ENCODE assay signal across 8 mouse cellular contexts in the genomic region with DNA sequence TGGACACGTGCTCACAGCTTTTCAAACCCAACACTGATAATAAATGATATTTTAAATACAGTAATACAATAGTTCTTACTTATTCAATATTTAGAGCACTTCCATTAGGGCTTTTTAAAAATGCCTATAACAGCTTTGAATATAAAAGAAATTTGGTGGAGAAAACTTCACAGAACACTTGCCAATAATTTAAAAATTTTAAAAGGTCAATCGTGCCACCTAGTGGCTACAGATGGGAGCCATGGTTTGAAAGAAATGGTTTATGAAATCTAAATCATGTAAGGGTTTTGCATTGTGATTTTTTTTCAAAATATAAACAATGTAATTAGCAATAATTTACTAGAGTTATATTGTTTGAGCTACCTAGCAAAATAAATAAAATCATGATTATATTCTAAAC.
DNase-seq lines count a peak whose midpoint lies in the region; ATAC-seq and TF ChIP-seq lines count a peak whose summit lies in the region.

No protein-coding gene starts in this region.

- H3K27me3 ChIP-seq in heart, embryonic 11.5 days (ENCODE audit: control insufficient read depth, insufficient read depth, low read length) = no peaks in the 10 kb centered on the region
- no peaks in the 10 kb centered on the region for H3K27me3 ChIP-seq in neural tube, embryonic 11.5 days (ENCODE audit: control insufficient read depth, insufficient read depth, low read length)
- H3K27me3 ChIP-seq in neural tube, embryonic 15.5 days (replicated peaks) = no peaks in the 10 kb centered on the region

- WGBS in heart, embryonic 11.5 days (ENCODE audit: insufficient replicate concordance) = 45% methylated on average over 2 of the region's 2 CpGs
- WGBS in neural tube, embryonic 11.5 days = 45% methylated on average over 2 of the region's 2 CpGs
- 48% methylated on average over 2 of the region's 2 CpGs for WGBS in neural tube, embryonic 15.5 days

- no peak overlapping the region for H3K27ac ChIP-seq in heart, embryonic 11.5 days (ENCODE audit: low read depth, low read length)
- no peak overlapping the region for H3K27ac ChIP-seq in neural tube, embryonic 11.5 days (ENCODE audit: low read depth, low read length)
- H3K27ac ChIP-seq in neural tube, embryonic 15.5 days (replicated peaks) = no peak overlapping the region

- TF ChIP-seq POLR2A in brain, embryonic 14.5 days (IDR thresholded peaks at IDR 0.05; ENCODE audit: borderline replicate concordance, extremely low read depth, insufficient read depth, insufficient read length, poor library complexity, severe bottlenecking) = no peak

- peak; percentile 4 to 19 for DNase-seq in heart, postnatal 36 days
- DNase-seq in neural tube, embryonic 11.5 days (ENCODE audit: low spot score) = peak; percentile 32
- DNase-seq in brain, embryonic 14.5 days (ENCODE audit: low read depth) = peak; percentile 72
- DNase-seq in mesoderm, embryonic 11.5 days (ENCODE audit: low read depth, low spot score) = peak; percentile 45
- DNase-seq in gastrocnemius, adult 8-10 months (ENCODE audit: low spot score in 2 of 2) = no peak

- intact Hi-C loops in heart, postnatal 36 days (cut with DNase I) = loop anchor here (1.0 to 5.0 kb wide), 3 partner anchors 1154 to 1724 kb away; no protein-coding TSS in a partner anchor

- H3K4me2 ChIP-seq in heart, embryonic 11.5 days = no peak overlapping the region
- no peak overlapping the region for H3K4me2 ChIP-seq in neural tube, embryonic 11.5 days (ENCODE audit: low read depth)
- no peak overlapping the region for H3K4me2 ChIP-seq in neural tube, embryonic 15.5 days

- no peak overlapping the region for H3K9ac ChIP-seq in heart, embryonic 11.5 days (ENCODE audit: low read depth, low read length)
- no peak overlapping the region for H3K9ac ChIP-seq in neural tube, embryonic 11.5 days (ENCODE audit: low read length)
- H3K9ac ChIP-seq in neural tube, embryonic 15.5 days (replicated peaks) = no peak overlapping the region

- H3K9me3 ChIP-seq in heart, embryonic 11.5 days (replicated peaks; ENCODE audit: control insufficient read depth, low read length) = no peaks in the 10 kb centered on the region
- no peaks in the 10 kb centered on the region for H3K9me3 ChIP-seq in neural tube, embryonic 11.5 days (ENCODE audit: control insufficient read depth, low read length)
- no peaks in the 10 kb centered on the region for H3K9me3 ChIP-seq in neural tube, embryonic 15.5 days (replicated peaks)

- no peak for ATAC-seq in heart, embryonic 11.5 days (replicated peaks; ENCODE audit: insufficient number of reproducible peaks, low FRiP score, low TSS enrichment)
- ATAC-seq in neural tube, embryonic 11.5 days (ENCODE audit: insufficient read depth, low FRiP score, low TSS enrichment) = no peak
- no peak for ATAC-seq in neural tube, embryonic 15.5 days (ENCODE audit: low FRiP score)
- ATAC-seq in granulocyte monocyte progenitor cell, adult 5-6 weeks (replicated peaks; ENCODE audit: poor library complexity, severe bottlenecking) = no peak

- H3K36me3 ChIP-seq in heart, embryonic 11.5 days (ENCODE audit: control insufficient read depth, insufficient read depth, low read length) = no peaks in the 10 kb centered on the region
- no peaks in the 10 kb centered on the region for H3K36me3 ChIP-seq in neural tube, embryonic 11.5 days (ENCODE audit: control insufficient read depth, insufficient read depth, low read length)
- no peaks in the 10 kb centered on the region for H3K36me3 ChIP-seq in neural tube, embryonic 15.5 days

- TF ChIP-seq CTCF in brain, embryonic 14.5 days (IDR thresholded peaks at IDR 0.05; ENCODE audit: borderline replicate concordance, extremely low read depth, insufficient read depth, insufficient read length) = no peak

- H3K4me1 ChIP-seq in heart, embryonic 11.5 days (ENCODE audit: control insufficient read depth, insufficient read depth, low read length) = no peaks in the 10 kb centered on the region
- H3K4me1 ChIP-seq in neural tube, embryonic 11.5 days (ENCODE audit: control insufficient read depth, insufficient read depth, low read length) = no peaks in the 10 kb centered on the region
- no peaks in the 10 kb centered on the region for H3K4me1 ChIP-seq in neural tube, embryonic 15.5 days

- H3K4me3 ChIP-seq in heart, embryonic 11.5 days (ENCODE audit: low read depth, low read length) = no peak overlapping the region
- no peak overlapping the region for H3K4me3 ChIP-seq in neural tube, embryonic 11.5 days (ENCODE audit: low read depth, low read length)
- H3K4me3 ChIP-seq in neural tube, embryonic 15.5 days (replicated peaks) = no peak overlapping the region

Comparison
In these comparisons a context has a peak if more than half of its experiments do, and no peak if none do; other contexts are left out.
1. DNase-seq: peak in heart, postnatal 36 days (2 of 2), neural tube, embryonic 11.5 days (single experiment), brain, embryonic 14.5 days (single experiment) and mesoderm, embryonic 11.5 days (single experiment); none in gastrocnemius, adult 8-10 months (0 of 2).